Mouse (Mus musculus) cerebellum, adult 2 months (tissue): Measurements from ENCODE around the gene Zfp365. TPM values are rescaled to one million over a fixed set of nuclear protein-coding genes. Genes with fewer than 3 reads are reported as not detected.
A peak's percentile ranks its signal among the peaks of the same experiment; 100 is the strongest.

Experiments used
- DNase-seq, 2 experiments: peaks; one replicate each; pipeline ENCODE4 v3.0.0; 2021
- H3K27ac ChIP-seq: fragments of 200-500 bp; 2 replicates; pipeline ENCODE4 v1.5.1; 2012; ENCODE audit warnings: low read length, control low read depth, inconsistent platforms; ENCODE audit not compliant: insufficient read depth
- H3K27me3 ChIP-seq: fragments of 200-500 bp; 2 replicates; pipeline ENCODE4 v1.6.1; 2012; ENCODE audit warnings: inconsistent platforms, mild to moderate bottlenecking, low read length, moderate library complexity; ENCODE audit not compliant: control insufficient read depth, insufficient read depth
- H3K4me1 ChIP-seq: fragments of 200-500 bp; 2 replicates; pipeline ENCODE4 v1.6.1; 2011; ENCODE audit warnings: low read length; ENCODE audit not compliant: control insufficient read depth, insufficient read depth
- H3K4me3 ChIP-seq: fragments of 200-500 bp; replicated peaks from 2 replicates; pipeline ENCODE3; 2011; ENCODE audit warnings: mild to moderate bottlenecking, low read depth, low read length, control low read depth; ENCODE audit not compliant: insufficient read depth
- CTCF ChIP-seq: fragments of 200-500 bp; IDR thresholded peaks from 2 replicates; pipeline ENCODE4 v1.5.1; 2011; ENCODE audit warnings: low read depth, mild to moderate bottlenecking, control low read depth, low read length, moderate library complexity, borderline replicate concordance; ENCODE audit not compliant: insufficient read depth
- POLR2A ChIP-seq: fragments of 200-500 bp; IDR thresholded peaks from 2 replicates; pipeline ENCODE4 v1.6.1; 2011; ENCODE audit warnings: low read length, control low read depth, borderline replicate concordance; ENCODE audit not compliant: insufficient read depth
- WGBS: fragments of 180-500 bp; shearing (Covaris S2); methylation state at CpG from one replicate; pipeline ENCODE4 v1.1.7; 2018; 5-methylcytosine and 5-hydroxymethylcytosine counted together
- polyA plus RNA-seq: library from polyadenylated mRNA; depleted of rRNA; stranded (reverse); fragments of >200 nt; gene quantifications from 2 replicates; pipeline ENCODE4 v1.2.3, GENCODE M21; 2012

Gene Zfp365
- polyA plus RNA-seq, 1 experiment, result 39.7 TPM

DNA sequence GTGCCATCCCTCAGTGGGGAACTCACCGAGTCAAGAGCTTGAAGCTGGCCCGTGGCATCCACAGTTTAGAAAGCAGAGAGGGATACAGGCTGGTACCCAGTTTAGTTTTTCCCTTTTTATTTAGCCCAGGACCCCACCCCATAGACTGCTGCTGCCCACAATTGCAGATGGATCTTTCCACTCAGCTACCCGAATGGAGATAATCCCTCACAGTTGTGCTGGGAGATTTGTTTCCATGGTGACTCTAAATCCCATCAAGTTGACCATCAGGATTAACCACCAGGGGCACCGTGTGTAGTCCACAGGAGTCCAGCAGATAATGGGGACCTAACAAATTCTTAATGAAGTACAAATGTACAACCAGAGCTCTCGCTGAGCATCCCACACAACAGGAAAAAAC, 11.3 kb downstream of the Zfp365 start:
- 43% methylated on average over 5 of the region's 5 CpGs for WGBS
- TF ChIP-seq POLR2A (no peak), CTCF (no peak)
- peaks cover 9% of the 10 kb centered on the region for H3K4me1 ChIP-seq
- no peaks in the 10 kb centered on the region for H3K27me3 ChIP-seq
- H3K4me3 ChIP-seq, result no peak overlapping the region
- H3K27ac ChIP-seq, result no peak overlapping the region
- no peak for DNase-seq

DNA sequence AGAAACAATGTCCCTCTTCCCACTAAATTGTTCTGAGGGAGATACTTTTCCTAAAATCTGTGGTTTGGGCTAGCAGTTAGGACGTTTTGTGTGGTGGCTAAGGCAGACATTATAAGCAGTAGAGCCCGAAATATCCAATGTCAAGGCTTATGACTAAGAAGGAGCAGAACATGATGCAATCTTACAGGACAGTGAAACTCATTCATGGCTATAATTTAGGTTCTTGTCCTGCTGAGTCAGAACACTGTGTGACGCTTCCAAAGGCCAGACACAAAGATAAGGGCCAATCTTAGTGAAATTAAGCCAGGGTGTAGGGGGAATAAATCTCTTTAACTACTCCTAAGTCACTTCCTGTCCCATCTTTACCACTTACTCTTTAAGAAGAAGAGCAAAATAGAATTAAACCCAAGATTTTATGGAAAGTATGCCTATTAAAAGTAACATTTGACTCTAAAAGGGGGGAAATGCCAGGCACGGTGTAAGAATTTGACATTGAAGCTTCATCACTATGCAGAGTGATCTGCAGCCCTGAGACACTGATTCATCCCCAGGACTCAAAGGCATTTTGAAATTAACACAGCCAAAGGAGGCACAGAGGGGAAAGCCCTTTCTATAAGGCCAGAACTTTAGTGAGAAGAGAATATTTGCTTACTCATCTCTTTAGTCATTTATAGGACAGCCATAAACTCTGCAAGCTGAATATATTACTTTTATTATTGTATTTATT, 13.3 kb downstream of the Zfp365 start:
- H3K27me3 ChIP-seq, result no peaks in the 10 kb centered on the region
- TF ChIP-seq CTCF (no peak), POLR2A (no peak)
- no peak overlapping the region for H3K4me3 ChIP-seq
- peaks cover 12% of the 10 kb centered on the region for H3K4me1 ChIP-seq
- no peak for DNase-seq
- 82% methylated on average over 4 of the region's 4 CpGs for WGBS
- no peak overlapping the region for H3K27ac ChIP-seq

DNA sequence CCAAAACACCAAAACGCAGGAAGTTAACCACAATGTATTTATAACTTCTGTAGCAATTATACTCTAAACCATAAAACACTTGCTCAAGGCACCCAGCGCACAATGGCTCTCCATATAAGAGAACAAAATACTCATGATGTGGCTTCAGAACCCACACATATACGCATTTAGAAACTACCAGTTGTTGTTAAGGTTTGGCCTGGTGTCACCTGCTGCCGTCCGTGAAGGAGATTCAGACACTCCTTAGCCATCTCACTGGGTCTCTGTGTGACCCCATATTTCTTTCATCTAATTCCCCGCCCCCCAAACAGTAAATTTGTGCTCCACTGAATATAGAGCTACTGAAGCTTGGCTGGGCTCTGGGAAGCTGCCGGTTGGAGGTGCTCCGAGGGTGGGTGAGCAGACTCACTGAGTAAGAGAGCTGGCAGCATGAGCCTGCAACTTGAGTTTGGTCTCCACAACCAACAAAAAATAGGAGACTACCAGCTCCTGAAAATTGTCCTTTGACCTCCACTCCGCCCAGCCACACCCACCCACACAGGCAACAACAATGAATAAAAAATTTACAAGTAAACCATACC, 14.0 kb downstream of the Zfp365 start:
- Histone ChIP-seq H3K4me1 (peaks cover 17% of the 10 kb centered on the region), H3K4me3 (no peak overlapping the region), H3K27me3 (no peaks in the 10 kb centered on the region), H3K27ac (no peak overlapping the region)
- DNase-seq, result no peak
- WGBS, result 92% methylated on average over 9 of the region's 9 CpGs
- TF ChIP-seq CTCF (no peak), POLR2A (no peak)

DNA sequence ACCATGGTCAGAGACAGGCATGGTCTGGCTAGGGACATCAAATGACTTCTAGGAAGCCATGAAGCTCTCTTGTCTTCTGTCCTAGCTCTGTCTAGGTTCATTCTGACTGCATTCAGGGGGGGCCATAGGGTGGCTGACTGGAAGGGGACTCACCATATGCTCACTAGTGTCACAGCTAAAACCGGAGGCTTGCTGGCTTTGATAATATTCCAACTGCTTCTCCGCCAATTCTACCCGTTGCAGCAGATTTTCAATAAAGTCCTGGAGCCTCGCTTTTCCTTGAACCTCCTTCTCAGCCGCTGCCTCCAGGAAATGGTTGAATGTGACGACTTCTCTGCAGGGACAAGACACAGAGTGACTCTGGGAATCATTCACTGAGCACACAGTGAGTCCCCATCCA, 15.2 kb downstream of the Zfp365 start:
- H3K4me1 ChIP-seq, result peaks cover 21% of the 10 kb centered on the region
- no peaks in the 10 kb centered on the region for H3K27me3 ChIP-seq
- H3K4me3 ChIP-seq, result no peak overlapping the region
- no peak overlapping the region for H3K27ac ChIP-seq
- DNase-seq, result peak in 1 of 2 experiments; percentile 42
- no peak for TF ChIP-seq CTCF
- TF ChIP-seq POLR2A, result no peak
- WGBS, result 20% methylated on average over 6 of the region's 6 CpGs

DNA sequence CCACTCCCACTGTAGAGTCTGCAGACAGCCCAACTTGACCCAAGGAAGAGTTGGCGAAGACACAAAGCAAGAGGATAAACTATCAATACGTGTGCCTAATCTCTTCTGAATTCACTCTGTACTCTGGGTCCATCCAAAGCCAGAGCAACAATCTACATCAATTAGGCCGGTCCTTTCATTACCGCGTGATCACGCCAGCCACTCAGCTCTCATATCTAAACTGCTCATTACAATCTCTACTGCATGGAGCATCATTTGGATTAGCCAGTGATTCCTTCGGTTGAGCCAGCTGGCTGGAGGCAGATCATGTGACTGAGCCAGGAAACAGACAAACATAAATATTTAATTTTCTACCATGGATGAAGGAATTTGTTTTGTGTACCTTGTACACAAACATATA, 17.8 kb downstream of the Zfp365 start:
- TF ChIP-seq POLR2A (no peak), CTCF (no peak)
- Histone ChIP-seq H3K4me1 (peaks cover 21% of the 10 kb centered on the region), H3K4me3 (no peak overlapping the region), H3K27me3 (no peaks in the 10 kb centered on the region), H3K27ac (no peak overlapping the region)
- WGBS, result 83% methylated on average over 7 of the region's 7 CpGs
- DNase-seq, result no peak

DNA sequence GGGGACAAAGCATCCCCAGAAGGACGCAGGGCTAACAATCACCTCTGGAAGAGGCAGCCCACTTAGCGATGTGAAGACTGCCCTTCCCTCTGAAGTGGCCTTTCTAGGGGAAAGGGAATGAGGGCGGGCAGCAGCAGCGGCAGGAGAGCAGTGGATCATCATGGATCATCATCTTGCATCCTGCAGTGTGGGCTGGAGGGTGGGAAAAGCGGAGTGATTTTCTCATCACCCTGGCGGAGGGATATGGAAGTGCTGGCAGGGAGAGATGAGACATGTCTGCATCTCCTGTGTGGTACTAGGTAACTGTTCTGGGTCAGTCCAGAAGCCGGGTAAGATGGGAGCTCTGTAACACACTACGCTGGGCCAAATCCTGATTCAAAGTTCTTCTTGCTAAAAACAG, 18.4 kb downstream of the Zfp365 start:
- no peaks in the 10 kb centered on the region for H3K27me3 ChIP-seq
- H3K4me1 ChIP-seq, result peaks cover 21% of the 10 kb centered on the region
- 64% methylated on average over 8 of the region's 8 CpGs for WGBS
- no peak for TF ChIP-seq POLR2A
- TF ChIP-seq CTCF, result no peak
- DNase-seq, result peak; percentile 37 to 38
- no peak overlapping the region for H3K27ac ChIP-seq
- peak overlapping the region; percentile 21 for H3K4me3 ChIP-seq

DNA sequence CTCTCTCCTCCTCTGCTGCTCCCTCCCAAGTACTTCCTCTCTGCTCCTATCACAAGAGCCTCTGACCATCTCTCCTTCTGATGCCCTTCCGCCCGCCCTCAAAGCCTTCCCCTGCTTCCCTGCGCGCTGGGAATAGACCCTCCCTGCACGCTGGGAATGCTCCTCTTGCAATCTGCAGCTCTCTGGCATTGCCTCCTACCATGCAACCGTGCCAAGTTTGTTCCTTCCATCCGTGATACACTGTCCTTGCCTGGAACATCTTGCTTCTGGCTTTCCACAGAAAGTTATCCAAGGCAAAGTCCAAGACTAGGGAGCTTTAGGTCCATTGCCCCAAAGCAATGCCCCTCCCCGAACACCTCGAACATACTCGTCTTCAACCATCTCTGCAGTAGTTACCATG, 19.2 kb downstream of the Zfp365 start:
- WGBS, result 50% methylated on average over 10 of the region's 10 CpGs
- Histone ChIP-seq H3K4me3 (no peak overlapping the region), H3K4me1 (peaks cover 21% of the 10 kb centered on the region), H3K27ac (no peak overlapping the region), H3K27me3 (no peaks in the 10 kb centered on the region)
- peak; percentile 28 to 42 for DNase-seq
- TF ChIP-seq CTCF (no peak), POLR2A (no peak)

DNA sequence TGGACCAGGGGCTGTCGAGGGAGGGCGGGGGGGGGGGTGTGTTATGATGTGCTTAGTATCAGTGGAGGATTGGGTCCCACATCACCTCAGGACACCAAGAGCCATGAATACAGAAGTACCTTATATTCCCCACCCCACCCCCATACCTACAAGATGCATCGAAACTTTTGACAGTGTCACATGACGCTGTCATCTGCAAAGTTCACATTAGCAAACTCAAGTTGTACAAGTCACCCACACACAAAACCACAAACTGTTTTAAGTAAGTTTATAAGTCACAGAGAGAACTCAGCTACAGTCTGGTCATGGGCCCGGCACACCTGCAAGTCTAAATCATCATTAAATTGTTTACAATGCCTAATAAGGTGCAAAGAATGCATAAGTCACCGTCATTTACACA, 21.3 kb downstream of the Zfp365 start:
- TF ChIP-seq POLR2A (no peak), CTCF (no peak)
- Histone ChIP-seq H3K27me3 (no peaks in the 10 kb centered on the region), H3K4me1 (peaks cover 14% of the 10 kb centered on the region), H3K27ac (no peak overlapping the region), H3K4me3 (no peak overlapping the region)
- WGBS, result 90% methylated on average over 6 of the region's 6 CpGs
- no peak for DNase-seq
